Mouse (Mus musculus) natural killer cell, adult 2 months (primary cell): Measurements from ENCODE around the gene Zfp981.
"Not testable (repeated sequence)": the region's sequence is repeated elsewhere in the genome, so short reads cannot be mapped to it uniquely, and the experiment has no call there.

Experiments
- DNase-seq, 2 experiments: peaks; one replicate each; pipeline ENCODE4 v3.0.0; 2022; ENCODE audit warnings: low spot score in 2 of 2

The Zfp981 gene

GRCm38 (mm10) chr4:146501727-146502126 is at the start of gene Zfp981:
Gene Zfp981, plus strand, starts transcription at chr4:146502027.
- DNase-seq, result not testable (repeated sequence)

- DNase-seq, result not testable (repeated sequence)
Measured at GRCm38 (mm10) chr4:146452576-146452975, 49.3 kb upstream of the Zfp981 start.

- DNase-seq, result not testable (repeated sequence)
Measured at GRCm38 (mm10) chr4:146454170-146454569, 47.7 kb upstream of the Zfp981 start.

GRCm38 (mm10) chr4:146454896-146455295 is 46.9 kb upstream of the Zfp981 start:
- no peak for DNase-seq

DNA sequence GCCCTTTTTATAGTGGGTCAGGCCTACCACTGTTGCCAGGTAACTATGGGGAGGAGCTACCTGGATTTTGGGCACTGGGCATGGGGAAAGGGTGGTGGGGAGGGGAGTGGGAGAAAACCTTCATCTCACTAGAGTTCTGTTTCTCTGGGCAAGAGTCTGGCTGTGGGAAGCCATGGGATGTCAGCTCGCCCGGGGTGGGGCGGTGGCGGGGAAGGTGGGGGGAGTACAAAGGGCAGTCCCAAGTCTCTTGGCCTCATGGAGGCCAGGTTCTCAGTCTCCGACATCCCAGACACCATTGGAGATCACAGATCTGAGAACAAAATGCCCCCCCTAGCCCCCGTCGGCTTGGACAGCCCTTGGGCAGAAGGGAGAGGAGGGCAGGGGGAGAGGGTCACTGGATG is 46.5 kb upstream of the Zfp981 start:
- DNase-seq, result no peak

GRCm38 (mm10) chr4:146456061-146456726 is 45.6 kb upstream of the Zfp981 start:
- DNase-seq, result no peak

- no peak for DNase-seq
Measured at GRCm38 (mm10) chr4:146457126-146457525, 44.7 kb upstream of the Zfp981 start.

DNA sequence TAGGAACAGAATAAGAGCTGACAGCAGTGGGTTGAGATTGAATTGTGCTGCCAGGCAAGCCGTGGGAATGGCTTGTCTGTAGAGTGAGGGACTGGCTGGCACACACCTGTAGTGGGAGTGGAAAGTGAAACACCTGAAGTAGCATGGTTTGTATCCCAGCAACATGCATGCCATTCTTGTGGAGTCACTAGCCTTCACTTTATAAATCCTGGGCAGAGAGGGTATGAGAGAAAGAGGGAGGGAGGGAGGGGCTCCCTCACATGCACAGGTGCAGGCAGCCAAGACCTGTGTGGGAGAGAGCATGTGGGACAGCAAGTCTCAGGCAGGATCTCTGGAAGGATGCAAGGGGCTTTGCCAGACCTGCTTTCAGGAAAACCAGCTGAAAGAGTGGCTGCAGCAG is 44.1 kb upstream of the Zfp981 start:
- no peak for DNase-seq

DNA sequence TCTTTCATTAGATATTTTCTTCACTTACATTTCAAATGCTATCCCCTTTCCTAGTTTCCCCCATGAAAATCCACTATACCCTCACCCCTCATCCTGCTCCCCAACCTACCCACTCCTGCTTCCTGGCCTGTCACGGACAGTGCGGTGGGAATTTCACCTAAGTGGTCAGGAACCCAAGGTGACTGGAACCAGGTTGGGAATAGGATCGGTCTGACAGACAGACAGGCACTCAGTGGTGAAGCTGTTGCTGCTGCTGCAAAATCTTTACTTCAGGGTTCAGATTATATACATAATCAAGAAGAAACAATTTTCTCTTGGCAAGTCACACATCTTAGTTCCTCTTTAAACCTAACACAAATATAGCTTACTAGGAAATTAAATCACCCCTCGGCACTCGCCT is 42.0 kb upstream of the Zfp981 start:
- not testable (repeated sequence) for DNase-seq

- DNase-seq, result not testable (repeated sequence)
Measured at GRCm38 (mm10) chr4:146460685-146461084, 41.1 kb upstream of the Zfp981 start.

- DNase-seq, result not testable (repeated sequence)
Measured at GRCm38 (mm10) chr4:146463649-146464351, 38.0 kb upstream of the Zfp981 start.

DNA sequence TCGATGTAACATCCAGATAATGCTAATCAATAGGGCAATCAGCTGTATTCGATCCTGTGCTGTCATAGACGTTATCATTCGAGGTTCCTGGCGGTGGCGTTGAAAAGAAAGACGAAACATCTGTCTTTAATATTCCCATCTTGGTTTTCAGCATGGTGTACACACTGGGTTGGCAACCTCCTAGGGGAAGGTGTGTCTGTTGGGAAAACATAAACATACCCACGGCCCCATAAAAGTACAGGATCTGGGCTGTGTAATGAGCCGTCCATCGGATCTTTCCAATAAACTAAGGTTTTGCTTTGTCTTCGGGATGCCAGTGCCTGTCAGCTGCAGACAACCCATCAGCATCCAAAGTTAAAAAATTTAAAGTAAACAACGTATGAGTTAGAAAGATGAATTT is 31.8 kb upstream of the Zfp981 start:
- DNase-seq, result not testable (repeated sequence)

DNA sequence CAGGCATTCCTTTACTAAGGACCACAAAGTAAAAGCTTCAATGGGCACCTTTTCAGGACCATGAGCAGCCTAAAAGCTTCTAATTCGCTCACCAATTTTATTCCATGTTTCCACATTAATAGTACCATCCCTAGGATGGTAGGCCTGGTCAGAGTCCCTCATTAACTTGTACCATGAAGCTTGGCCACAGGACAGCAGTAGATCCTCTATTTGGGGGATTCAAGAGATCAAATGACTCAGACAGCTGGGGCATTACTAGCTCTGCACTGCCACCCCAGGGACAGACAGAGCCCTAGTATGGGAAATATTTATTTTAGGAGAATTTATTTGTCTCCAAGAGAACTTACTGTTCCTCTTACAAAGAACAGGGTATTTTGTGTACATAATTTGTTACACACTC is 27.6 kb upstream of the Zfp981 start:
- not testable (repeated sequence) for DNase-seq

- DNase-seq, result not testable (repeated sequence)
Measured at GRCm38 (mm10) chr4:146474716-146475676, 26.8 kb upstream of the Zfp981 start.

GRCm38 (mm10) chr4:146476260-146476659 is 25.6 kb upstream of the Zfp981 start:
- DNase-seq, result not testable (repeated sequence)

DNA sequence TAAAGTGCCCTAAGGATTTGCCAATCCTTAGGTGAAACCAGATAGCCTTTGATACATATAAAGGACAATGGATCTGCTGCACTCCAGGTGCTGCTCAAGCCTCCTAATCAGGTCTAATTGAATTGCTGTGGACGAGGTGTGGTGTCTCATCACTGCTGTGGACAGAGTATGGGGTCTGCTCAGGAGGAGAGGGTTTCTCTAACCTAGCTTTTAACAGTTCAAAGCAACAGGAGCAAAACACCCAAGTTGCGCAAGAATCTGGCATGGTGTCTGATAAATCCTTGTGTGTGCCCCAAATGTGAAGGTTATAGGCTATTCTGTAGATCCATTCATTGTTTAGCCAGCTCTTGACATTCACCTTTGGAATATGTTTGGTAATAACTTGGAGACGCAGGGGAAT is 24.9 kb upstream of the Zfp981 start:
- DNase-seq, result not testable (repeated sequence)

GRCm38 (mm10) chr4:146480376-146481096 is 21.3 kb upstream of the Zfp981 start:
- DNase-seq, result not testable (repeated sequence)

DNA sequence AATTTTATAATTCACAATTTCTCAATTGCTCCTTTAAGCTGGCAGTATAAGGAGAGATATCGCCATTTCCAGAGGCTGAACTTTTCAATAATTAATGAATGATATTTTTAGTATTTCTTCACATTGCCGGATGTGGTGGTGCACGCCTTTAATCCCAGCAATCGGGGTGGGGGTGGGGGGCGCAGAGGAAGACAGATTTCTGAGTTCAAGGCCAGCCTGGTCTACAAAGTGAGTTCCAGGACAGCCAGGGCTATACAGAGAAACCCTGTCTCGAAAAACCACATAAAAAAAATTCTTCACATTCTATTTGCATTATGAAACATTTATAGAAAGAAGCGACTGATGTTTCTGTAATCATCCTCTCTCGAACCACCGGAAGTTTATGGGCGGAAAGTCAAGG is 19.3 kb upstream of the Zfp981 start:
- not testable (repeated sequence) for DNase-seq

DNA sequence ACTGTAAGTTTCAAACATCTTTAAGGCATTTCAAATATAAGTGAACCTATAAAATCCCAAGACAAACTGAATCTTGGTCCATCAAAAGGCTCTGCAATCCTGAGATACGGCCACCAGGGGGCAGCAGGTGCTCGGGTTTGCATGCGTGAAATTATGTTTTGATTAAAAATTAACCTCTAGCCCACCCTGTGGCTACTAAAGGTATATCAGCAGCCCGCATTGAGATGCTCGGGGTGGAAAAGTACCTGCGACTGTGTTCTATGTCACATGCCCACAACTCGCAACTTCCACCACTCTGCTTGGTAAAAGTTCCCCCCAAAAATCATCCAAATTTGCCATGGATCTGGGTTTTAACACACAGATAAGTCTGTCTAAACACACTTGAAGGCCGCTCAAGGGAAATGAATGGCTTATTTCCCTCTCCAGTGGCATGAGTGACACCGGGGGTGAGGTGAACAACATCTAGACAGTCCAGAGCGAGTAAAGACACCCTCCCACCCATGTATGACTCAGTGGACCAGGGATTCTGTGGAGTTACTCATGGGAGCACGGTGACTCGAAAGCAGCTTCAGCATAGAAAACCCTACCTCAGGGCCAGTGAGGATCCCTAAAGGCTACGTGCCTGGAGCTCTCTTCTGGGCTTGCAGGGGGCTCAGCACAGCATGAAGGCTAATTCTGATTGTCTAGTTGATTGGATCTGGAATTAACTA is 18.1 kb upstream of the Zfp981 start:
- not testable (repeated sequence) for DNase-seq

DNA sequence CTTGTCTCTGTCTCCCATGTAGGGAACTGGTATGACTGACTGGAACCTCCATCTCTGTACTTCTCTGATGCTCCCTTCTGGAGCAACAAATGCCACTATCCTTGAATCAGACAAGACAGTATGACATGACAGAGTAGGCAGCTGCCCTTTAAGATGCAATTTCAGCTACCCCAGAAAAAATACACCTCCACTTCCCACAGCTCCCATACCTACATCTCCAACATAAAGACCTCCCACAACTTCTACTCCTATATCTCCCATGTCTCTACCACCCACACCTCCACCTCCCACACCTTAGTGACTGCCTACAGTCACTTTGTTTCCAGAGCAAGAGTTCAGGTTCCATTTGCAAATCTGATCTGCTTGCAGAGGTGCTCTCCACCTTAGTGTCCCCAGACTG is 17.2 kb upstream of the Zfp981 start:
- DNase-seq, result not testable (repeated sequence)
